Mouse (Mus musculus) gastrocnemius, postnatal 25 days (tissue): ENCODE data around the gene Avpi1. TPM values are rescaled to one million over a fixed set of nuclear protein-coding genes. Genes with fewer than 3 reads are reported as not detected.

Experiments used
- DNase-seq: peaks from one replicate; pipeline ENCODE4 v3.0.0; 2022
- long read RNA-seq, 2 experiments: library from polyadenylated mRNA; stranded (forward); transcript quantifications; one replicate each; pipeline ENCODE4 v2.0.0; 2021
- total RNA-seq, 2 experiments: library from RNA; stranded (reverse); gene quantifications; 1 replicate in 1 of 2; 2 replicates in 1 of 2; pipeline ENCODE4 v1.2.3; 2021

The Avpi1 gene
- total RNA-seq, result 1 to 10 TPM; 8.4 to 9.3 TPM
- long read RNA-seq, experiment 1, transcript Avpi1-201 (3 exons, 1,044 nt), result major isoform, 29 of 33 reads
- long read RNA-seq, experiment 1, partial matches to known transcripts, result 4 of 33 reads
- long read RNA-seq, experiment 1, other reads (novel, unspliced or antisense), result 0 of 33 reads
- long read RNA-seq, experiment 2, transcript Avpi1-201 (3 exons, 1,044 nt), result major isoform, 26 of 34 reads
- long read RNA-seq, experiment 2, partial matches to known transcripts, result 5 of 34 reads
- long read RNA-seq, experiment 2, other reads (novel, unspliced or antisense), result 3 of 34 reads

GRCm38 (mm10) chr19:42128787-42129508, at the start of gene Avpi1:
Gene Avpi1, minus strand, starts transcription at chr19:42129059.
- peak; percentile 99 for DNase-seq

- DNase-seq, result no peak
Measured at GRCm38 (mm10) chr19:42177461-42177860, 48.6 kb upstream of the Avpi1 start.

- DNase-seq, result no peak
Measured at GRCm38 (mm10) chr19:42176841-42177240, 48.0 kb upstream of the Avpi1 start.

DNA sequence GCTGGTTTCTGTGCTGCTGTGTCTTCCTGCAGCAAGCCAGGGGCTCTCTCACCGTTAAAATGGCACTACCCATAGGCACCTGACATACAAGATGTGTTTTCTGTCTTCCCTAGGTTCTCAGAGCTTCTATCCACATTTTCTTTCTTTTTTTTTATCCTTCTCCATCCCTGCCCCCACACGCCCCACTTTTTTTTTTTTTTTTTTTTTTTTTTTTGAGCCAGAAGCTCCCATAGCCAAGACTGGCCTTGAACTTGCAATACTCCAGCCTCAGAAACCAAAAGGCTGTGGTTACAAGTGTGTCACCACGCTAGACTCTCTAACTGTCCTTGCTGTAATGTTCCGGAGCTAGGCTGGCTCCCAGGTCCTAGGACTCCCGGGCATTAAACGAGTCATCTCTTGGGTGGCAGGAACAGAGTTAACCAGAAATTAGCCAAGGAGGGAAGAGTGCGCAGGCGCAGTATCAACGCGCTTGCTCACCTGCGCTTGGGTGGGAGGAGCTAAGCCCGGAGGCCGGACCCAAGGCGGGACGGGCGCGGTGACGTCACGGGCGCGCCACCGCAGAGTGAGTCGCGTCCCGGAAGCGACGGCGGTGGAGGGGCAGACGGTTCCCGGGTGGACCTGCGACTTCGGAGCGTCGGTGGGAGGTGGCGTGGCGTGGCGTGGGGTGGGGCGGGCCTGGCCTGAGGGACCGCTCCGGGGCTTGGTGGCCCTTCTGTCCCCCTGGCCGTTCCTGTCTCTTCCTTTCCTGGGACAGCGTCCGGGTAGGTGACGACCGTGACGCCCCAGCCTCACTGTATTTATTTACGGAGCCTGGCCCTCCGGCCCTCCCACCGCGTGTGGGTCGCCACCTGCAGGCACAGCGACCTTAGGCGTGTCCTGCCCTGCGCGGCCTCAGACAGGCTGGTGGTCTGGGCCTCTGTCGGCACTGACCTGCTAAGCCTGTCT, 41.4 kb upstream of the Avpi1 start:
- peak; percentile 90 for DNase-seq

GRCm38 (mm10) chr19:42169322-42169975, 40.6 kb upstream of the Avpi1 start:
- no peak for DNase-seq

GRCm38 (mm10) chr19:42167489-42167888, 38.6 kb upstream of the Avpi1 start:
- DNase-seq, result no peak

DNA sequence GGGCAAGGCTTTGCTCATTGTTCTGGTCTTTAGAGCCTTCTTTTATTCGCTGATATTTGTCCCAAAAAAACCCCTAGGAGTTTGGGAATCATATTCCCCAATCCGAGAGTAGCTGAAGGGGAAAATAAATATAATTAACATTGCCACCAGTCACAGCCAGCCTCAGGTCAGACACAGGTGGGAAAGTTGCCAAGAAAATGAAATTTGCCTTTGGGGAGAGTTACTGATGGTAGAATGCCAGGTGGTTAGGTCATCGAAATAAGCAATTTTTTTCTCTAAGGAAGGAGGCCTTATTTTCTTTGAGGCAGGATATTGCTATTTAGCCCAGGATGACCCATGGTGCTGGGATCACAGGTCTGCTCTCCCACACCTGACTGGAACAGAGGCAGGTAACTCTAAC, 37.9 kb upstream of the Avpi1 start:
- DNase-seq, result no peak

DNA sequence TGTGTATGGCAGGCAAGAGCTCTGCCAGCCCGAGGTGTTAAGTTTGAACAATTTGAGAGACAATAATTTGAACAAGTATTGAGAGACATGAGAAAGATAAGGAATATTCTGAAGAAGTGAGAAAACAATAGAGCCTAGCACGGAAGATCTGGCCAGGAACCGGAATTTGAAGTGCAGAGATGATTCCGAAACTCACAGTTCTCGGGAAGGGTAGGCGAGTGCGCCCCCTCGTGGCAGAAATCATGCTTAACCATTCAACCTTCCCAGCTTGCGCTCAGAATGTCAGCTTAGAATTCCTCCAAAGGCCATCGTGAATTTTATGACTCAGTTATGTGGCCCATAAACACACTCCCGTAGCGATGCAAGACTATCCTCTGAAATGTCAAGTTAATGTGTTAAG, 37.3 kb upstream of the Avpi1 start:
- peak; percentile 68 for DNase-seq

- DNase-seq, result no peak
Measured at GRCm38 (mm10) chr19:42164188-42164587, 35.3 kb upstream of the Avpi1 start.

DNA sequence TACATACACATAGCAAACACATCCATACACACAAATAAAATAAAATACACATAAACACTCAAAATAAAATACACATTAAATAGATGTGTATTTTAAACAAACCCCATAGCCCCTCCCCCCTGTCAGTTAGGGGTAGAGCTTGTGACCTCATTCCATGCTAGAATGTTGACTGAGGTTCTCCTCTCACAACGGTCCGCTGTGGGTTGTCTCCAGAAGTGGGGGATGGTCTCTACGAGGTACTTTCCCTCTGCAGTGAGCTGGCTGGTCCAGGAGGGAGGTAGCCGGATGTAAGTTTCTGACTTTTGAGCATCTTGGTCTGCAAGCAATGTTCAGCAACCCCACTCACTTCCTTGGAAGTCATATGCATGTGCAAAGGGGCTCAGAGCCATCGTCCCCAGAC, 34.9 kb upstream of the Avpi1 start, which contains the start of gene Zfyve27:
Zfyve27 (plus strand) TSS at position 188 of the 400 bp plus-strand sequence.
- DNase-seq, result no peak

DNA sequence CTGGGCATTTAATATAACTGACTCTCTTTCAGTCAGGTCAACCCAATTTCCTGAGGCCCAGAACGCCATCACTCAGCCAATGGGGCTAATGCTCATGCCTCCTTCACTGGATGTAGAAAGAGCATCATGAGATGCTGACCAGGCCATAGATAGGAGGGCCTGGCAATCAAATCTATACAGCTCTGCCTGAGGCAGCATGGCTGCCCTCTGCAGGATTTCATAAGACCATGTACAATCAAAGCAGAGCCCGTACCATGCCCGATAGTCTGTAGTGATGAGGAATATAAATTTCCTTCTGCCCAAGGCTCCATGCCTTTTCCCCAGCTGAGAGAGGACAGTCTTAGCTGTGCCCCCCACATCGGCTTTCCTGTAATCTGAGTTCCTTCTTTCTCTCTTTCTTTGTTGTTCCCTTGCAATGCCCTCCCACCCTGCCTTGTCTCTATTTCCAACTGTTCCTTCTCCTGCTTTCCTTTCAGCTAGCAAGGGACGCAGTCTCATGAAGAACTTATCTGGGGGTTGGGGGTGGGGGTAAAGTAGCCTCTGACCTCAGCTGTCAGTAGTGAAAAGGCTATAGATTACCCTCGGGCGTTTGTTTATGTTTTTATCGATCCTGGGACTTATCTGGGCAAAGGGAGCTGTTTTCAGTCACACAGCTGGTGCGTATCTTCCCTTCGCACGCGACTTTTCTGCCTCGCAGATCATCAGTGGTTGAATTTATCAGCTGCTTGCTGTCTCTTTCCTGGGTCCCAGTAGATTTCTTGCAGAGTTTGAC, 29.6 kb upstream of the Avpi1 start:
- DNase-seq, result no peak

GRCm38 (mm10) chr19:42157493-42158237, 28.8 kb upstream of the Avpi1 start:
- no peak for DNase-seq

DNA sequence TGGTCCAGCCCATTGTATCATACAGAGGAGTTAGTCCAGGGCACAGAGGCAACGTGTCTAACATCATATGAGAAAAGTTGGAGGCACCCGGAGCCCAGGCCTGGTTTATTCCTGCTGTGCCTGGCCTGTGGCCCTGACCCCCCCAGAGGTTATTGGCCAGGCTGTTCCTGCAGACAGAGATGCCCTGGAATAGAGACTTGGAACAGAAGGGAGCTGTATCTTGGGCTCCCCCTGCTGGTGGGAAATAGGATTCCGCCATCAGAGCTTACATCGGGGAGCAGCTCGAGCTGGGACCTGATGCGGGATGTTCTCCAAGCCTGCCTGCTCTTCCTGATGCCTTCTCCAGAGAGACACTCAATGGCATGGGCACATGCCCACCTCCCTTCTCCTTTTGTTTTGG, 23.1 kb upstream of the Avpi1 start:
- DNase-seq, result peak; percentile 85

DNA sequence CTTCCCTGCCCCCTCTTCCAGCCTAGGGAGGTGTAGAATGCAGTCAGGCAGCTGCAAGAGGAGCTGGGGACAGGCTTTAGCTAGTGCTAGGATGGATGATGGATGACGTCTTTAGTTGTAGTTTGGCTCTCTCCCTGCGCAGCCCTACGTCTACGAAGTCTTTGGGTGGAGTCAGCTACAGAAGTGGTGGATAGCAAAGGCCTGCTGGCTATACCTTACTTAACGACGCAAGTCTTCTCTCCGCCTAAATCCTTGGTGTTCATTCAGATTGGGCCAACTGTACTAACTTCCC, 19.7 kb upstream of the Avpi1 start:
- no peak for DNase-seq

GRCm38 (mm10) chr19:42147769-42148568, 19.1 kb upstream of the Avpi1 start:
- DNase-seq, result peak; percentile 77

- DNase-seq, result peak; percentile 88
Measured at GRCm38 (mm10) chr19:42147170-42147768, 18.4 kb upstream of the Avpi1 start, which contains the start of gene Marveld1. Gene Marveld1, plus strand, starts transcription at chr19:42147400.

- DNase-seq, result no peak
Measured at GRCm38 (mm10) chr19:42146276-42147010, 17.6 kb upstream of the Avpi1 start.

- DNase-seq, result no peak
Measured at GRCm38 (mm10) chr19:42145731-42146130, 16.9 kb upstream of the Avpi1 start.

- no peak for DNase-seq
Measured at GRCm38 (mm10) chr19:42145210-42145609, 16.4 kb upstream of the Avpi1 start.
